8 mouse cellular contexts compared by ENCODE assay signal in the genomic region with DNA sequence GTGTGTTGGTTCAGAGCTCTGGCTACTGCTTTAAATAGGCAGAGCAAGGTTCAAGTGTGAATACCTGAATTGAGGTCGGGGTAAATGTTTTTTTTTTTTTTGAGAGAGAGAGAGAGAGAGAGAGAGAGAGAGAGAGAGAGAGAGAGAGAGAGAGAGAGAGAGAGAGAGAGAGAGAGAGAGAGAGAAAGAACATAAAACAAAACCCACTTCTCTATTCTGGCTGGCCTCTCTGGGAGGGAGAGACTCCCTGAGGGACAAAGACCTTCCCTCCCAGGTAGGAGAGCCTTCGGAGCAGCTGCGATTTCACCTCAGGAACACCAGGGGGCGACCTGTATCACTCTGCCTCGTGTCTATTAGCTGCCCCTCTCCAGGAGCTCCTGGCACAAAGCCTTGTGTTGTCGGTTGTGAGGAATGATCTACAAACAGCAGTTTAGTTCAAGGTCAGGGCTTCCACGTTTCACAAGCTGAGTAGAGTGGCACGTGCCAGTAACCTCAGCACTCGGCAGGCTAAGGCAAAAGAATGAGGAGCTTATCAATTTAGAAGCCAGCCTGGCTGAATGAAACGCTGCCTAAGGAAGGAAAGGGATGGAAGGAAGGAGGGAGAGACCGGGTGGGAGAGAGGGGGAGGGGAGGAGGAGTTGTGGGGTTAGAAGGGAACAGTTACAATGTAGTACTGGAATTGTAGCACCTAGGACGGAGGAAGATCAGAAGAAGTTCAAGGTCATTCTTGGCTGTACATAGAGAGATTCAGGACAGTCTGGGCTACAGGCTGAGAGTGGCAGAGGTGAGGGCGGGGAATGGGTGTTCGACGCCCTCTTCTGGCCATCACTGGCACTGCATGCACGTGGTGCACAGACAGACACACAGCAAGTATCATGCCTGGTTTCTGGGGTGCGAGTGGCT. TPM values are rescaled to one million over a fixed set of nuclear protein-coding genes. Genes with fewer than 3 reads are reported as not detected.
DNase-seq lines count a peak whose midpoint lies in the region; ATAC-seq and TF ChIP-seq lines count a peak whose summit lies in the region.

No protein-coding gene starts in this region.

- no peaks in the 10 kb centered on the region for H3K9me3 ChIP-seq in hindbrain, postnatal 0 days (ENCODE audit: low read length)
- H3K9me3 ChIP-seq in megakaryocyte, embryonic 14.5 days, result peaks cover 5% of the 10 kb centered on the region

- intact Hi-C loops in left cerebral cortex, adult 2 months (cut with DNase I), result no loop called here

- 11% methylated on average over 17 of the region's 17 CpGs for WGBS in hindbrain, postnatal 0 days

- peak; percentile 55 for ATAC-seq in activated CD4-positive, CD25-positive, alpha-beta regulatory T cell, adult 4 months
- peak; percentile 76 for ATAC-seq in hindbrain, postnatal 0 days

- H3K4me1 ChIP-seq in hindbrain, postnatal 0 days (ENCODE audit: insufficient read depth, low read length), result no peaks in the 10 kb centered on the region
- peaks cover 53% of the 10 kb centered on the region for H3K4me1 ChIP-seq in megakaryocyte, embryonic 14.5 days

- H3K36me3 ChIP-seq in hindbrain, postnatal 0 days (ENCODE audit: insufficient read depth, low read length), result no peaks in the 10 kb centered on the region
- H3K36me3 ChIP-seq in megakaryocyte, embryonic 14.5 days (replicated peaks; ENCODE audit: low read length), result peaks cover 3% of the 10 kb centered on the region

- H3K9ac ChIP-seq in hindbrain, postnatal 0 days (replicated peaks; ENCODE audit: low read length), result no peak overlapping the region

- peak overlapping the region; percentile 44 for H3K4me2 ChIP-seq in hindbrain, postnatal 0 days (ENCODE audit: low read depth, low read length)

- DNase-seq in cerebellum, postnatal 36 days, result peak; percentile 63 to 69
- peak; percentile 66 for DNase-seq in gastrocnemius, adult 18-20 months (ENCODE audit: low spot score)
- peak; percentile 90 for DNase-seq in hindbrain, postnatal 0 days (ENCODE audit: low spot score)
- peak; percentile 62 to 73 for DNase-seq in left cerebral cortex, adult 2 months (ENCODE audit: extremely low spot score in 1 of 2, low spot score in 2 of 2)
- peak; percentile 68 to 72 for DNase-seq in right cerebral cortex, adult 2 months (ENCODE audit: low spot score in 2 of 2)
- peak; percentile 73 for DNase-seq in yolk sac, embryonic 10.5 days (ENCODE audit: low spot score)

- no peak overlapping the region for H3K4me3 ChIP-seq in hindbrain, postnatal 0 days (ENCODE audit: low read length)
- H3K4me3 ChIP-seq in left cerebral cortex, adult 2 months, result no peak overlapping the region
- H3K4me3 ChIP-seq in megakaryocyte, embryonic 14.5 days (replicated peaks), result peak overlapping the region; percentile 86

- no peaks in the 10 kb centered on the region for H3K27me3 ChIP-seq in hindbrain, postnatal 0 days (ENCODE audit: insufficient read depth, low read length)
- peaks cover 12% of the 10 kb centered on the region for H3K27me3 ChIP-seq in megakaryocyte, embryonic 14.5 days (replicated peaks)

- H3K27ac ChIP-seq in hindbrain, postnatal 0 days, result peak overlapping the region; percentile 62; the same call in 1 of the 2 replicates
- H3K27ac ChIP-seq in left cerebral cortex, adult 2 months, result no peak overlapping the region

- TF ChIP-seq CTCF in hindbrain, postnatal 0 days (IDR thresholded peaks at IDR 0.05; ENCODE audit: low read depth), result peak; percentile 92
- TF ChIP-seq CTCF in left cerebral cortex, adult 2 months (IDR thresholded peaks at IDR 0.05), result peak; percentile 73

RNA-seq across cellular contexts. Expression of gene Nrsn2, which starts 12.9 kb away (rescaled TPM):
- polyA plus RNA-seq in activated CD4-positive, CD25-positive, alpha-beta regulatory T cell, adult 4 months (2017; shearing (Covaris generic)), result not detected
- not detected for total RNA-seq in gastrocnemius, adult 18-20 months (2021)
- 64.5 and 72.2 TPM in 2 replicates for total RNA-seq in hindbrain, postnatal 0 days (2014; rRNA removed)
- 83.8 and 91.3 TPM in 2 replicates for polyA plus RNA-seq in hindbrain, postnatal 0 days (2015; fragmentation: Nextera tagmentation; extraction: Ambion mirVana)
- 10 to 100 TPM; 74.6 to 90.8 TPM for total RNA-seq in left cerebral cortex, adult 2 months (2021)
- 1.2 TPM in 1 of 2 replicates, not detected in the other for polyA plus RNA-seq in megakaryocyte, embryonic 14.5 days (2012; ENCODE audit: insufficient read depth, low replicate concordance)

RNA-seq across cellular contexts. Expression of gene Trib3, which starts 19.7 kb away (rescaled TPM):
- polyA plus RNA-seq in activated CD4-positive, CD25-positive, alpha-beta regulatory T cell, adult 4 months (2017; shearing (Covaris generic)), result 1 to 10 TPM; 3.4 to 5.1 TPM
- 1 to 10 TPM in 1 of 2 experiments, under 1 TPM in 1; 0.55 to 1.5 TPM for total RNA-seq in gastrocnemius, adult 18-20 months (2021)
- total RNA-seq in hindbrain, postnatal 0 days (2014; rRNA removed), result 2.5 and 4.2 TPM in 2 replicates
- polyA plus RNA-seq in hindbrain, postnatal 0 days (2015; fragmentation: Nextera tagmentation; extraction: Ambion mirVana), result 2.7 and 3.4 TPM in 2 replicates
- 1 to 10 TPM in 1 of 2 experiments, under 1 TPM in 1; 0.84 to 1.1 TPM for total RNA-seq in left cerebral cortex, adult 2 months (2021)
- 26.3 and 95.5 TPM in 2 replicates for polyA plus RNA-seq in megakaryocyte, embryonic 14.5 days (2012; ENCODE audit: insufficient read depth, low replicate concordance)

RNA-seq across cellular contexts. Expression of gene Rbck1, which starts 31.0 kb away (rescaled TPM):
- polyA plus RNA-seq in activated CD4-positive, CD25-positive, alpha-beta regulatory T cell, adult 4 months (2017; shearing (Covaris generic)), result 10 to 100 TPM; 65.1 to 86.1 TPM
- total RNA-seq in gastrocnemius, adult 18-20 months (2021), result 10 to 100 TPM; 24.6 to 26.6 TPM
- total RNA-seq in hindbrain, postnatal 0 days (2014; rRNA removed), result 119 and 135 TPM in 2 replicates
- polyA plus RNA-seq in hindbrain, postnatal 0 days (2015; fragmentation: Nextera tagmentation; extraction: Ambion mirVana), result 77.9 and 81.6 TPM in 2 replicates
- total RNA-seq in left cerebral cortex, adult 2 months (2021), result 100 to 1,000 TPM; 111 to 117 TPM
- polyA plus RNA-seq in megakaryocyte, embryonic 14.5 days (2012; ENCODE audit: insufficient read depth, low replicate concordance), result 152 and 308 TPM in 2 replicates

RNA-seq across cellular contexts. Expression of gene Sox12, which starts 34.4 kb away (rescaled TPM):
- polyA plus RNA-seq in activated CD4-positive, CD25-positive, alpha-beta regulatory T cell, adult 4 months (2017; shearing (Covaris generic)), result under 1 TPM; 0.30 to 0.33 TPM
- under 1 TPM; 0.34 to 0.57 TPM for total RNA-seq in gastrocnemius, adult 18-20 months (2021)
- total RNA-seq in hindbrain, postnatal 0 days (2014; rRNA removed), result 49.7 and 50.2 TPM in 2 replicates
- 9.7 and 10.1 TPM in 2 replicates for polyA plus RNA-seq in hindbrain, postnatal 0 days (2015; fragmentation: Nextera tagmentation; extraction: Ambion mirVana)
- total RNA-seq in left cerebral cortex, adult 2 months (2021), result 10 to 100 TPM; 12.8 to 15.7 TPM
- 7.8 and 11.7 TPM in 2 replicates for polyA plus RNA-seq in megakaryocyte, embryonic 14.5 days (2012; ENCODE audit: insufficient read depth, low replicate concordance)

RNA-seq across cellular contexts. Expression of gene Zcchc3, which starts 51.3 kb away (rescaled TPM):
- under 1 TPM; 0.70 to 0.74 TPM for polyA plus RNA-seq in activated CD4-positive, CD25-positive, alpha-beta regulatory T cell, adult 4 months (2017; shearing (Covaris generic))
- under 1 TPM; 0.62 to 0.76 TPM for total RNA-seq in gastrocnemius, adult 18-20 months (2021)
- 17.4 TPM in 2 replicates for total RNA-seq in hindbrain, postnatal 0 days (2014; rRNA removed)
- polyA plus RNA-seq in hindbrain, postnatal 0 days (2015; fragmentation: Nextera tagmentation; extraction: Ambion mirVana), result 15.8 and 16.1 TPM in 2 replicates
- total RNA-seq in left cerebral cortex, adult 2 months (2021), result 1 to 10 TPM; 8.5 to 9.9 TPM
- polyA plus RNA-seq in megakaryocyte, embryonic 14.5 days (2012; ENCODE audit: insufficient read depth, low replicate concordance), result 3.6 and 7.9 TPM in 2 replicates

Comparison
In these comparisons a context has a peak if more than half of its experiments do, and no peak if none do; other contexts are left out.
1. RNA of gene Nrsn2, which starts 12.9 kb away (total RNA-seq): 74.6 to 90.8 TPM in left cerebral cortex, adult 2 months and 64.5 to 72.2 TPM in hindbrain, postnatal 0 days; not detected in gastrocnemius, adult 18-20 months; every median in the first group is over 10 times any median in the second.
2. Peak in every context shown above with its lines, with median percentiles within 50 percentile points of each other: DNase-seq.